8 mouse cellular contexts compared by ENCODE assay signal in genomic region chr11:52360471-52361277, GRCm38 (mm10). TPM values are rescaled to one million over a fixed set of nuclear protein-coding genes. Genes with fewer than 3 reads are reported as not detected.
DNase-seq lines count a peak whose midpoint lies in the region; ATAC-seq and TF ChIP-seq lines count a peak whose summit lies in the region.

TSS of gene Vdac1 (plus strand) at chr11:52360860.

- peak within 1 kb of the TSS; percentile 97 for H3K9ac ChIP-seq in embryonic facial prominence, embryonic 14.5 days (ENCODE audit: low read depth, low read length)
- H3K9ac ChIP-seq in heart, adult 2 months (ENCODE audit: low read depth, low read length): peak within 1 kb of the TSS; percentile 93
- peak within 1 kb of the TSS; percentile 92 for H3K9ac ChIP-seq in limb, embryonic 12.5 days (replicated peaks)
- peak within 1 kb of the TSS; percentile 94 for H3K9ac ChIP-seq in midbrain, embryonic 14.5 days (replicated peaks; ENCODE audit: low read length)

- H3K9me3 ChIP-seq in embryonic facial prominence, embryonic 14.5 days (ENCODE audit: control insufficient read depth, low read length): no peaks in the 10 kb centered on the region
- H3K9me3 ChIP-seq in limb, embryonic 12.5 days: no peaks in the 10 kb centered on the region
- no peaks in the 10 kb centered on the region for H3K9me3 ChIP-seq in midbrain, embryonic 14.5 days (ENCODE audit: control insufficient read depth, low read length)

- peak within 1 kb of the TSS; percentile 94 for H3K27ac ChIP-seq in bone marrow, adult 2 months (ENCODE audit: control insufficient read depth, insufficient read depth, low read depth, low read length, poor library complexity)
- H3K27ac ChIP-seq in embryonic facial prominence, embryonic 14.5 days (replicated peaks; ENCODE audit: low read depth, low read length): peak within 1 kb of the TSS; percentile 93
- H3K27ac ChIP-seq in heart, adult 2 months: peak within 1 kb of the TSS; percentile 98
- H3K27ac ChIP-seq in limb, embryonic 12.5 days: peak within 1 kb of the TSS; percentile 89
- peak within 1 kb of the TSS; percentile 92 for H3K27ac ChIP-seq in midbrain, embryonic 14.5 days (replicated peaks; ENCODE audit: low read depth, low read length)

- no peaks in the 10 kb centered on the region for H3K27me3 ChIP-seq in embryonic facial prominence, embryonic 14.5 days (replicated peaks; ENCODE audit: control insufficient read depth, insufficient read depth, low read length)
- H3K27me3 ChIP-seq in heart, adult 2 months (ENCODE audit: control insufficient read depth, insufficient read depth, low read length): no peaks in the 10 kb centered on the region
- H3K27me3 ChIP-seq in limb, embryonic 12.5 days: no peaks in the 10 kb centered on the region
- H3K27me3 ChIP-seq in midbrain, embryonic 14.5 days (ENCODE audit: control insufficient read depth, insufficient read depth, low read length): no peaks in the 10 kb centered on the region

- peak; percentile 72 for TF ChIP-seq POLR2A in bone marrow, adult 2 months (IDR thresholded peaks at IDR 0.05; ENCODE audit: borderline replicate concordance, control insufficient read depth, low read depth, low read length)
- peak; percentile 92 for TF ChIP-seq POLR2A in heart, adult 2 months (IDR thresholded peaks at IDR 0.05; ENCODE audit: insufficient read depth, low read depth, low read length)

- H3K36me3 ChIP-seq in embryonic facial prominence, embryonic 14.5 days (ENCODE audit: control insufficient read depth, insufficient read depth, low read length): no peaks in the 10 kb centered on the region
- H3K36me3 ChIP-seq in heart, adult 2 months (ENCODE audit: control insufficient read depth, insufficient read depth, low read length): no peaks in the 10 kb centered on the region; the same call in 1 of the 2 replicates
- no peaks in the 10 kb centered on the region for H3K36me3 ChIP-seq in limb, embryonic 12.5 days
- H3K36me3 ChIP-seq in midbrain, embryonic 14.5 days (ENCODE audit: control insufficient read depth, insufficient read depth, low read length): no peaks in the 10 kb centered on the region

- peak within 1 kb of the TSS; percentile 98 for H3K4me3 ChIP-seq in bone marrow, adult 2 months (replicated peaks; ENCODE audit: control insufficient read depth, low read depth, low read length)
- peak within 1 kb of the TSS; percentile 98 for H3K4me3 ChIP-seq in embryonic facial prominence, embryonic 14.5 days (ENCODE audit: low read depth, low read length)
- H3K4me3 ChIP-seq in heart, adult 2 months: peak within 1 kb of the TSS; percentile 80
- H3K4me3 ChIP-seq in limb, embryonic 12.5 days (replicated peaks): peak within 1 kb of the TSS; percentile 79
- H3K4me3 ChIP-seq in midbrain, embryonic 14.5 days (replicated peaks; ENCODE audit: low read depth, low read length): peak within 1 kb of the TSS; percentile 97

- under 1% methylated on average over 84 of the region's 84 CpGs for WGBS in bone marrow, adult 2 months
- WGBS in embryonic facial prominence, embryonic 14.5 days: under 1% methylated on average over 69 of the region's 84 CpGs
- under 1% methylated on average over 84 of the region's 84 CpGs for WGBS in heart, adult 2 months
- under 1% methylated on average over 84 of the region's 84 CpGs for WGBS in limb, embryonic 12.5 days
- WGBS in midbrain, embryonic 14.5 days: under 1% methylated on average over 79 of the region's 84 CpGs

- peak; percentile 94 for ATAC-seq in embryonic facial prominence, embryonic 14.5 days (ENCODE audit: low read depth)
- ATAC-seq in limb, embryonic 12.5 days (ENCODE audit: insufficient number of reproducible peaks, insufficient read depth, low FRiP score, low TSS enrichment, low read depth): peak; percentile 89
- peak; percentile 96 for ATAC-seq in midbrain, embryonic 14.5 days (ENCODE audit: low FRiP score, low TSS enrichment)

- 0 out of 2 replicates have a peak, but pooled peaks have one; percentile 14 for TF ChIP-seq CTCF in bone marrow, adult 2 months (IDR thresholded peaks at IDR 0.05; ENCODE audit: control insufficient read depth, insufficient read depth, low read length)
- TF ChIP-seq CTCF in heart, adult 2 months (IDR thresholded peaks at IDR 0.05): peak; percentile 9; the same call in 1 of the 2 replicates

- peaks cover 2% of the 10 kb centered on the region; the same call in 1 of the 2 replicates for H3K4me1 ChIP-seq in bone marrow, adult 2 months (ENCODE audit: control insufficient read depth, insufficient read depth, low read length)
- H3K4me1 ChIP-seq in embryonic facial prominence, embryonic 14.5 days (ENCODE audit: control insufficient read depth, insufficient read depth, low read length): peaks cover 32% of the 10 kb centered on the region
- H3K4me1 ChIP-seq in heart, adult 2 months (ENCODE audit: control insufficient read depth, insufficient read depth, low read length): peaks cover 17% of the 10 kb centered on the region
- peaks cover 45% of the 10 kb centered on the region for H3K4me1 ChIP-seq in limb, embryonic 12.5 days (replicated peaks)
- H3K4me1 ChIP-seq in midbrain, embryonic 14.5 days (ENCODE audit: control insufficient read depth, insufficient read depth, low read length): peaks cover 19% of the 10 kb centered on the region; the same call in 1 of the 2 replicates

- peak within 1 kb of the TSS; percentile 92 for H3K4me2 ChIP-seq in embryonic facial prominence, embryonic 14.5 days (ENCODE audit: low read depth, low read length)
- H3K4me2 ChIP-seq in limb, embryonic 12.5 days: peak within 1 kb of the TSS; percentile 88
- H3K4me2 ChIP-seq in midbrain, embryonic 14.5 days (ENCODE audit: low read length): peak within 1 kb of the TSS; percentile 83

- no peaks in the 10 kb centered on the region; the same call in 1 of the 2 replicates for H3K79me2 ChIP-seq in heart, adult 2 months (replicated peaks; ENCODE audit: control insufficient read depth, insufficient read depth, low read length)

- intact Hi-C loops in heart, adult 2 months (cut with DNase I): no loop called here

- peak; percentile 91 for DNase-seq in A20 (ENCODE audit: low read depth, low spot score)
- DNase-seq in embryonic facial prominence, embryonic 14.5 days (ENCODE audit: low spot score): peak; percentile 93
- peak; percentile 95 for DNase-seq in heart, adult 2 months
- peak; percentile 85 for DNase-seq in kidney, adult 8-10 months
- peak; percentile 93 for DNase-seq in midbrain, embryonic 14.5 days
- peak; percentile 79 for DNase-seq in spleen, adult 12 weeks (ENCODE audit: low spot score)

- TF ChIP-seq EP300 in heart, adult 2 months (IDR thresholded peaks at IDR 0.05; ENCODE audit: insufficient read depth, low read depth, low read length): peak; percentile 52; the same call in 1 of the 2 replicates

RNA-seq across cellular contexts. Expression of gene Vdac1, which starts in this region (rescaled TPM):
- polyA plus RNA-seq in bone marrow, adult 2 months (2011; ENCODE audit: insufficient read depth, insufficient read length, low replicate concordance, missing spikeins): 68.5 and 89.4 TPM in 2 replicates
- 239 and 240 TPM in 2 replicates for polyA plus RNA-seq in embryonic facial prominence, embryonic 14.5 days (2014; fragmentation: Nextera tagmentation; extraction: Ambion mirVana)
- total RNA-seq in heart, adult 2 months (2021): 1,000 to 10,000 TPM in 1 of 2 experiments, 100 to 1,000 TPM in 1; 987 to 1,141 TPM
- polyA plus RNA-seq in heart, adult 2 months (2012; rRNA removed): 422 and 713 TPM in 2 replicates
- polyA plus RNA-seq in limb, embryonic 12.5 days (2016; fragmentation: Nextera tagmentation; extraction: Ambion mirVana): 203 and 227 TPM in 2 replicates
- polyA plus RNA-seq in midbrain, embryonic 14.5 days (2014; fragmentation: Nextera tagmentation; extraction: Ambion mirVana): 275 and 348 TPM in 2 replicates

Comparison
In these comparisons a context has a peak if more than half of its experiments do, and no peak if none do; other contexts are left out.
1. Peak in every context shown above with its lines: DNase-seq, ATAC-seq, H3K4me3 ChIP-seq and H3K27ac ChIP-seq.